Mouse (Mus musculus): Measurements from ENCODE around the gene Plekhh1. TPM values are rescaled to one million over a fixed set of nuclear protein-coding genes. Genes with fewer than 3 reads are reported as not detected.
A peak's percentile ranks its signal among the peaks of the same experiment; 100 is the strongest.

Plekhh1 gene
- polyA plus RNA-seq, 1 experiment from 2014 or later = 4.8 TPM

- Histone ChIP-seq H3K4me1 (ENCODE audit: control insufficient read depth, insufficient read depth, low read length) (no peaks in the 10 kb centered on the region), H3K9ac (replicated peaks; ENCODE audit: low read depth, low read length) (no peak overlapping the region), H3K27ac (ENCODE audit: low read length) (no peak overlapping the region), H3K27me3 (ENCODE audit: control insufficient read depth, insufficient read depth, low read length) (no peaks in the 10 kb centered on the region), H3K36me3 (ENCODE audit: control insufficient read depth, insufficient read depth, low read length) (peaks cover 12% of the 10 kb centered on the region), H3K9me3 (ENCODE audit: control insufficient read depth, low read depth, low read length) (no peaks in the 10 kb centered on the region), H3K4me2 (replicated peaks; ENCODE audit: low read depth, low read length) (no peak overlapping the region), H3K4me3 (ENCODE audit: low read depth, low read length) (no peak overlapping the region)
- WGBS = 82% methylated on average over 2 of the region's 2 CpGs
- ATAC-seq (ENCODE audit: insufficient number of reproducible peaks, insufficient read depth, low FRiP score, low read depth) = no peak
Observed at GRCm38 (mm10) chr12:79052073-79052472, 23.1 kb downstream of the Plekhh1 start.

- WGBS = 81% methylated on average over 7 of the region's 7 CpGs
- Histone ChIP-seq H3K4me3 (ENCODE audit: low read depth, low read length) (no peak overlapping the region), H3K4me2 (replicated peaks; ENCODE audit: low read depth, low read length) (no peak overlapping the region), H3K4me1 (ENCODE audit: control insufficient read depth, insufficient read depth, low read length) (no peaks in the 10 kb centered on the region), H3K27ac (ENCODE audit: low read length) (no peak overlapping the region), H3K9me3 (ENCODE audit: control insufficient read depth, low read depth, low read length) (no peaks in the 10 kb centered on the region), H3K36me3 (ENCODE audit: control insufficient read depth, insufficient read depth, low read length) (peaks cover 12% of the 10 kb centered on the region), H3K9ac (replicated peaks; ENCODE audit: low read depth, low read length) (no peak overlapping the region), H3K27me3 (ENCODE audit: control insufficient read depth, insufficient read depth, low read length) (no peaks in the 10 kb centered on the region)
- peak; percentile 65; the same call in 1 of the 2 replicates for ATAC-seq (ENCODE audit: insufficient number of reproducible peaks, insufficient read depth, low FRiP score, low read depth)
Observed at GRCm38 (mm10) chr12:79055276-79055675, 26.3 kb downstream of the Plekhh1 start.

DNA sequence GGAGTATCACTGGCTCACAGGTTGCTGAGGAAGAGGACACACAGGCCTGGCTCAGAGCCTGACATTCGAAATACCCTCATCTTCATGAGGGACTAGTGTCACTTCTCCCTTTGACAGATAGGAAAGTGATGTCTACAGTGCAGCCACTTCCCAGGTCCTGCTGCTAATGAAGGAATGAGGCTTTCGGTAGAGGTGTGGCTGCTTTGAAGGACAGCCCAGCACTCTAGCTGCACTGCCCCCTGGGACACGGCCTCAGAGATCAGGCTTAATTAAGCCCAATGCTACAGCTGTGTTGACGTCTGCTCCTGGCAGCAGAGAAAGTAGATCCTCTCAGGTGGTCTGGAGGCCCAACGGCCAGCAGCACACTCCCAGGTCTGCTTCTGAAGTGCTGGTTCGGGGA is 30.6 kb downstream of the Plekhh1 start:
- Histone ChIP-seq H3K4me2 (replicated peaks; ENCODE audit: low read depth, low read length) (no peak overlapping the region), H3K4me1 (ENCODE audit: control insufficient read depth, insufficient read depth, low read length) (0 out of 2 replicates have a peak, but pooled peaks cover 4% of the 10 kb centered on the region), H3K4me3 (ENCODE audit: low read depth, low read length) (no peak overlapping the region), H3K36me3 (ENCODE audit: control insufficient read depth, insufficient read depth, low read length) (peaks cover 6% of the 10 kb centered on the region), H3K9ac (replicated peaks; ENCODE audit: low read depth, low read length) (no peak overlapping the region), H3K27ac (ENCODE audit: low read length) (no peak overlapping the region), H3K27me3 (ENCODE audit: control insufficient read depth, insufficient read depth, low read length) (no peaks in the 10 kb centered on the region), H3K9me3 (ENCODE audit: control insufficient read depth, low read depth, low read length) (no peaks in the 10 kb centered on the region)
- WGBS = 79% methylated on average over 6 of the region's 6 CpGs
- ATAC-seq (ENCODE audit: insufficient number of reproducible peaks, insufficient read depth, low FRiP score, low read depth) = no peak

DNA sequence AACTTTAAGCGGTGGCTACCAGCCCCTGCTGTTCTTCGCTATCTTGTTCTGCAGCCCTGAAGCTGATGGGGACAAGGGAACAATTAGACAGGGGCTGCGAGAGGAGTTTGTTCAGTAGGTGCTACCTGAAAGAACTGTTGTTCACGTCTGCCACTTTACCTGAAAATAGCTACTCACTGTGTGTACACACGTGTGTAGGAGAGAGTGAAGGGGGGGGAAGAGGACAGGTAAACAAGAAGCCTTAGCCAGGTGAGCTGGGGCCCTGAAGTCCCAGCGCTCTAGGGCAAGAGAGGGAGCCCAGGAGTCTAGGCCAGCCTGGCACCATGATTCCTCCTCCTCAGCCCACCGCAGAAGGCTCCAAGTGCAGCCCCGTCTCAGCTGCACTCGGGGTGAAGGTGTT is 31.2 kb downstream of the Plekhh1 start:
- 87% methylated on average over 9 of the region's 9 CpGs for WGBS
- no peaks in the 10 kb centered on the region for H3K27me3 ChIP-seq (ENCODE audit: control insufficient read depth, insufficient read depth, low read length)
- H3K9ac ChIP-seq (replicated peaks; ENCODE audit: low read depth, low read length) = no peak overlapping the region
- H3K4me3 ChIP-seq (ENCODE audit: low read depth, low read length) = no peak overlapping the region
- no peaks in the 10 kb centered on the region for H3K9me3 ChIP-seq (ENCODE audit: control insufficient read depth, low read depth, low read length)
- 0 out of 2 replicates have a peak, but pooled peaks have one; percentile 18 for ATAC-seq (ENCODE audit: insufficient number of reproducible peaks, insufficient read depth, low FRiP score, low read depth)
- no peak overlapping the region for H3K4me2 ChIP-seq (replicated peaks; ENCODE audit: low read depth, low read length)
- H3K4me1 ChIP-seq (ENCODE audit: control insufficient read depth, insufficient read depth, low read length) = 0 out of 2 replicates have a peak, but pooled peaks cover 4% of the 10 kb centered on the region
- no peak overlapping the region for H3K27ac ChIP-seq (ENCODE audit: low read length)
- no peaks in the 10 kb centered on the region; the same call in 1 of the 2 replicates for H3K36me3 ChIP-seq (ENCODE audit: control insufficient read depth, insufficient read depth, low read length)

DNA sequence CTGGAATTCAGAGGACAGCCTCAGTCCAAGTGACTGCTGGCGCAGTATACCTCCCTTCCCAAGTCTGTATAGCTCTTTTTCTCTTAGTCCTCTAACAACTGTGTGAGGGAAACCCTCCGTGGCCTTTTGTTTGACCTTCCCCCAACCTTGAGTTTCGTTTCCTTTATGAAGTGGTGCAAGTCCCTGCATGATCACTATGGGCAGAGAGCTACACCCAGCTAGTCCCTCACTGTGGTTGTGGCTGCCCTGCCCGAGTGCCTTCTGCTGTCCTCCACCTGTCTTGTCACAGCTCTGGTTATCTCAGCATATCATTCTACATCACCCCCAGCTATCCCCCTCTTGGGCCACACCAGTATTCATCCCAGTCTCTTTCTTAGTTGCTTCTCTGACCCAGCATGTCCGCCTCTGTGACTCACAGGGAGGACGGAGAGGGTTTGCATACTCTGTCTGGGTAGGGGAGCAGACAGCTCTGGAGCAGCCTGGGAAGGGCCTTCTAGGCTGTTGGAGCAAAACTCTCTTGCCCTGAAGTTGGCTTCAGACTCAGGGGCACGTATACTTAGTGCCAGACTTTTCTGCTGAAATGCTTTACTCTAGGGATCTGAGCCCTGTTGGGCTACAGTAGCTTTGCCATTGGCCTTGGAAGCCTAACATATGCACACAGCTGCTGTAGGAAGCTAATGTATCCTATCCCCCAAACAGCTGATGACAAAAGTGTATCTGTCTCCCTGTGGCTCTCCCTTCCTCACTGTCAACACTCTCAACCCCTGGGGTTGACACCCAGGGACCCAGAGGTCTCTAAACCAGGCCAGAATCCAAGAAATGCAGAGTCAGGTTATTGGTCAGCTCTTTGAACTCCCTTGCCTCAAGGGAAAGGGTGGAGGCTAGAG is 32.0 kb downstream of the Plekhh1 start:
- H3K4me1 ChIP-seq (ENCODE audit: control insufficient read depth, insufficient read depth, low read length) = 0 out of 2 replicates have a peak, but pooled peaks cover 4% of the 10 kb centered on the region
- no peak overlapping the region for H3K4me2 ChIP-seq (replicated peaks; ENCODE audit: low read depth, low read length)
- no peak overlapping the region for H3K4me3 ChIP-seq (ENCODE audit: low read depth, low read length)
- no peaks in the 10 kb centered on the region for H3K9me3 ChIP-seq (ENCODE audit: control insufficient read depth, low read depth, low read length)
- peak overlapping the region; percentile 4; the same call in 1 of the 2 replicates for H3K27ac ChIP-seq (ENCODE audit: low read length)
- H3K27me3 ChIP-seq (ENCODE audit: control insufficient read depth, insufficient read depth, low read length) = no peaks in the 10 kb centered on the region
- WGBS = 73% methylated on average over 7 of the region's 7 CpGs
- ATAC-seq (ENCODE audit: insufficient number of reproducible peaks, insufficient read depth, low FRiP score, low read depth) = no peak
- H3K36me3 ChIP-seq (ENCODE audit: control insufficient read depth, insufficient read depth, low read length) = no peaks in the 10 kb centered on the region; the same call in 1 of the 2 replicates
- H3K9ac ChIP-seq (replicated peaks; ENCODE audit: low read depth, low read length) = no peak overlapping the region

- no peaks in the 10 kb centered on the region for H3K9me3 ChIP-seq (ENCODE audit: control insufficient read depth, low read depth, low read length)
- 0 out of 2 replicates have a peak, but pooled peaks cover 4% of the 10 kb centered on the region for H3K4me1 ChIP-seq (ENCODE audit: control insufficient read depth, insufficient read depth, low read length)
- no peak overlapping the region for H3K27ac ChIP-seq (ENCODE audit: low read length)
- H3K9ac ChIP-seq (replicated peaks; ENCODE audit: low read depth, low read length) = no peak overlapping the region
- H3K4me2 ChIP-seq (replicated peaks; ENCODE audit: low read depth, low read length) = no peak overlapping the region
- peaks cover 3% of the 10 kb centered on the region; the same call in 1 of the 2 replicates for H3K36me3 ChIP-seq (ENCODE audit: control insufficient read depth, insufficient read depth, low read length)
- WGBS = 87% methylated on average over 13 of the region's 13 CpGs
- no peaks in the 10 kb centered on the region for H3K27me3 ChIP-seq (ENCODE audit: control insufficient read depth, insufficient read depth, low read length)
- no peak for ATAC-seq (ENCODE audit: insufficient number of reproducible peaks, insufficient read depth, low FRiP score, low read depth)
- H3K4me3 ChIP-seq (ENCODE audit: low read depth, low read length) = no peak overlapping the region
Observed at GRCm38 (mm10) chr12:79064451-79064850, 35.5 kb downstream of the Plekhh1 start.

- H3K9ac ChIP-seq (replicated peaks; ENCODE audit: low read depth, low read length) = no peak overlapping the region
- H3K4me2 ChIP-seq (replicated peaks; ENCODE audit: low read depth, low read length) = no peak overlapping the region
- peaks cover 3% of the 10 kb centered on the region; the same call in 1 of the 2 replicates for H3K36me3 ChIP-seq (ENCODE audit: control insufficient read depth, insufficient read depth, low read length)
- H3K27ac ChIP-seq (ENCODE audit: low read length) = no peak overlapping the region
- no peaks in the 10 kb centered on the region for H3K4me1 ChIP-seq (ENCODE audit: control insufficient read depth, insufficient read depth, low read length)
- no peak overlapping the region for H3K4me3 ChIP-seq (ENCODE audit: low read depth, low read length)
- no peaks in the 10 kb centered on the region for H3K27me3 ChIP-seq (ENCODE audit: control insufficient read depth, insufficient read depth, low read length)
- 78% methylated on average over 9 of the region's 9 CpGs for WGBS
- ATAC-seq (ENCODE audit: insufficient number of reproducible peaks, insufficient read depth, low FRiP score, low read depth) = no peak
- H3K9me3 ChIP-seq (ENCODE audit: control insufficient read depth, low read depth, low read length) = no peaks in the 10 kb centered on the region
Observed at GRCm38 (mm10) chr12:79066431-79066830, 37.5 kb downstream of the Plekhh1 start.

GRCm38 (mm10) chr12:79067526-79067925 is 38.6 kb downstream of the Plekhh1 start:
- Histone ChIP-seq H3K4me2 (replicated peaks; ENCODE audit: low read depth, low read length) (no peak overlapping the region), H3K9ac (replicated peaks; ENCODE audit: low read depth, low read length) (no peak overlapping the region), H3K4me1 (ENCODE audit: control insufficient read depth, insufficient read depth, low read length) (no peaks in the 10 kb centered on the region), H3K36me3 (ENCODE audit: control insufficient read depth, insufficient read depth, low read length) (peaks cover 3% of the 10 kb centered on the region; the same call in 1 of the 2 replicates), H3K27me3 (ENCODE audit: control insufficient read depth, insufficient read depth, low read length) (no peaks in the 10 kb centered on the region), H3K4me3 (ENCODE audit: low read depth, low read length) (no peak overlapping the region), H3K9me3 (ENCODE audit: control insufficient read depth, low read depth, low read length) (no peaks in the 10 kb centered on the region), H3K27ac (ENCODE audit: low read length) (no peak overlapping the region)
- ATAC-seq (ENCODE audit: insufficient number of reproducible peaks, insufficient read depth, low FRiP score, low read depth) = no peak
- 86% methylated on average over 5 of the region's 5 CpGs for WGBS
